9 mouse cellular contexts compared by ENCODE assay signal in the genomic region with DNA sequence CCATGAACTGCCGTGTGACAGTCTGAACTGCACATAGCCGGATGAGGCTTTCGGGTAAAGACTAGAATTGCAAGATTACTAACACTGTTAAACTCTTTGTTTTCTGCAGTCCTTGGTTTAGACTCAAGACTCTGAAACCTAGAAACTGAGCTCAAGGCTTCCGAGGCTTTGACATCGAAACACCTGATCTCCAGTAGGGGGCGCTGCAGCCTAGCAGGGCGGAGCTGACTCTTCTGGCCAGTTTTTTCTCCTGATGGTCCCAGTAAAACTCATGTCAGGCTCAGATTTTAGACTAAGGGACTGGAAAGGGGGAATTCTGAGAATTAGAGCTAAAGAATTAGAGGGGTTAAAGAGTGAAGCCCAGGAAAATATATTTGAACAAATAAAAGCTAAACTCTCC. TPM values are rescaled to one million over a fixed set of nuclear protein-coding genes. Genes with fewer than 3 reads are reported as not detected.
A peak's percentile ranks its signal among the peaks of the same experiment; 100 is the strongest.
DNase-seq lines count a peak whose midpoint lies in the region; ATAC-seq and TF ChIP-seq lines count a peak whose summit lies in the region.
"Had no signal": no experiment of that assay in that cellular context is flagged by ENCODE, and none has a peak within 500 bp of the region (broad histone marks: within the 10 kb centered on the region; RNA-seq: fewer than 3 reads in every experiment).

No protein-coding gene starts in this region.

- peak; percentile 87 for DNase-seq in forebrain, embryonic 11.5 days (ENCODE audit: low spot score)
- DNase-seq in c-Kit-negative CD71-positive TER-119-positive erythroid progenitor cells, embryonic 14.5 days (ENCODE audit: low read depth, low spot score), result peak; percentile 34
- DNase-seq in gastrocnemius, adult 8-10 months (ENCODE audit: low spot score in 2 of 2), result peak; percentile 51 to 57
- DNase-seq in layer of hippocampus, adult 9-10 months (ENCODE audit: low spot score), result peak; percentile 35
- DNase-seq in splenic B cell, adult 2 months (ENCODE audit: low read depth, low spot score), result peak; percentile 57

- no peaks in the 10 kb centered on the region for H3K9me3 ChIP-seq in forebrain, embryonic 11.5 days (ENCODE audit: control insufficient read depth, low read length)
- no peaks in the 10 kb centered on the region for H3K9me3 ChIP-seq in forebrain, embryonic 12.5 days
- H3K9me3 ChIP-seq in ES-Bruce4 (replicated peaks; ENCODE audit: control insufficient read depth, insufficient read depth, low read length, poor library complexity, severe bottlenecking), result no peaks in the 10 kb centered on the region

- no peak overlapping the region for H3K4me2 ChIP-seq in forebrain, embryonic 11.5 days (ENCODE audit: low read depth, low read length, severe bottlenecking)
- no peak overlapping the region for H3K4me2 ChIP-seq in forebrain, embryonic 12.5 days

- WGBS in forebrain, embryonic 11.5 days, result 20% methylated on average over 7 of the region's 7 CpGs
- 21% methylated on average over 7 of the region's 7 CpGs for WGBS in forebrain, embryonic 12.5 days

- no peaks in the 10 kb centered on the region for H3K27me3 ChIP-seq in forebrain, embryonic 11.5 days (ENCODE audit: control insufficient read depth, insufficient read depth, low read length)
- no peaks in the 10 kb centered on the region for H3K27me3 ChIP-seq in forebrain, embryonic 12.5 days
- H3K27me3 ChIP-seq in ES-Bruce4 (ENCODE audit: control insufficient read depth, insufficient read depth, low read length, poor library complexity, severe bottlenecking), result no peaks in the 10 kb centered on the region
- no peaks in the 10 kb centered on the region for H3K27me3 ChIP-seq in splenic B cell, adult 2 months (ENCODE audit: control insufficient read depth, insufficient read depth, low read length, poor library complexity, severe bottlenecking)

- ATAC-seq in forebrain, embryonic 11.5 days (replicated peaks; ENCODE audit: low FRiP score), result no peak
- no peak for ATAC-seq in forebrain, embryonic 12.5 days (ENCODE audit: low FRiP score)
- peak; percentile 67; the same call in 1 of the 2 replicates for ATAC-seq in megakaryocyte-erythroid progenitor cell, adult 5-6 weeks (replicated peaks; ENCODE audit: low FRiP score, low TSS enrichment, poor library complexity, severe bottlenecking)

- TF ChIP-seq EP300 in ES-Bruce4 (IDR thresholded peaks at IDR 0.05; ENCODE audit: insufficient read depth, low read depth, low read length), result no peak

- H3K4me3 ChIP-seq in forebrain, embryonic 11.5 days (ENCODE audit: low read depth, low read length), result no peak overlapping the region
- H3K4me3 ChIP-seq in forebrain, embryonic 12.5 days (replicated peaks), result no peak overlapping the region
- no peak overlapping the region for H3K4me3 ChIP-seq in ES-Bruce4 (ENCODE audit: low read depth, low read length)

- no peaks in the 10 kb centered on the region for H3K4me1 ChIP-seq in forebrain, embryonic 11.5 days (replicated peaks; ENCODE audit: control insufficient read depth, insufficient read depth, low read length)
- no peaks in the 10 kb centered on the region for H3K4me1 ChIP-seq in forebrain, embryonic 12.5 days
- H3K4me1 ChIP-seq in ES-Bruce4 (ENCODE audit: control insufficient read depth, insufficient read depth, low read length), result no peaks in the 10 kb centered on the region

- no peak for TF ChIP-seq POLR2A in ES-Bruce4 (IDR thresholded peaks at IDR 0.05; ENCODE audit: insufficient read depth, low read length)

- no peaks in the 10 kb centered on the region for H3K36me3 ChIP-seq in forebrain, embryonic 11.5 days (ENCODE audit: control insufficient read depth, insufficient read depth, low read length)
- H3K36me3 ChIP-seq in forebrain, embryonic 12.5 days (replicated peaks), result no peaks in the 10 kb centered on the region
- H3K36me3 ChIP-seq in ES-Bruce4 (ENCODE audit: control insufficient read depth, insufficient read depth, low read length, poor library complexity, severe bottlenecking), result no peaks in the 10 kb centered on the region
- no peaks in the 10 kb centered on the region for H3K36me3 ChIP-seq in splenic B cell, adult 2 months (ENCODE audit: control insufficient read depth, insufficient read depth, low read length, poor library complexity, severe bottlenecking)

- H3K9ac ChIP-seq in forebrain, embryonic 11.5 days (ENCODE audit: low read length), result no peak overlapping the region
- H3K9ac ChIP-seq in forebrain, embryonic 12.5 days, result no peak overlapping the region
- no peak overlapping the region for H3K9ac ChIP-seq in ES-Bruce4 (ENCODE audit: low read depth, poor library complexity, severe bottlenecking)

- H3K27ac ChIP-seq in forebrain, embryonic 11.5 days (ENCODE audit: low read depth, low read length), result no peak overlapping the region
- H3K27ac ChIP-seq in forebrain, embryonic 12.5 days, result no peak overlapping the region
- no peak overlapping the region for H3K27ac ChIP-seq in ES-Bruce4 (ENCODE audit: insufficient read depth, low read length)

- TF ChIP-seq CTCF in ES-Bruce4 (IDR thresholded peaks at IDR 0.05; ENCODE audit: low read depth, low read length), result peak; percentile 97

RNA-seq across cellular contexts. Expression of a gene that starts 6.1 kb away (rescaled TPM):
- not detected in 2 replicates for polyA plus RNA-seq in forebrain, embryonic 11.5 days (2014; fragmentation: Nextera tagmentation; extraction: Ambion mirVana)
- not detected in 2 replicates for polyA plus RNA-seq in forebrain, embryonic 12.5 days (2016; fragmentation: Nextera tagmentation; extraction: Ambion mirVana)
- polyA plus RNA-seq in ES-Bruce4 (2011; ENCODE audit: insufficient read depth, insufficient read length, low read depth, missing spikeins), result not detected in 2 replicates
- 1 to 10 TPM in 2 of 4 experiments, under 1 TPM in 2; 0.65 to 2.2 (median 0.90) TPM for total RNA-seq in gastrocnemius, adult 8-10 months (2022)
- not detected in 2 replicates for total RNA-seq in megakaryocyte-erythroid progenitor cell, adult 5-6 weeks (2014; fragmentation: Nextera tagmentation)
- not detected in 2 replicates for total RNA-seq in megakaryocyte-erythroid progenitor cell, adult 5-6 weeks (2017)
- polyA plus RNA-seq: lung, embryonic 16.5 days had no signal

RNA-seq across cellular contexts. Expression of a gene that starts 23.2 kb away (rescaled TPM):
- not detected in 2 replicates for polyA plus RNA-seq in forebrain, embryonic 11.5 days (2014; fragmentation: Nextera tagmentation; extraction: Ambion mirVana)
- not detected in 2 replicates for polyA plus RNA-seq in forebrain, embryonic 12.5 days (2016; fragmentation: Nextera tagmentation; extraction: Ambion mirVana)
- 462 and 483 TPM in 2 replicates for polyA plus RNA-seq in ES-Bruce4 (2011; ENCODE audit: insufficient read depth, insufficient read length, low read depth, missing spikeins)
- total RNA-seq in gastrocnemius, adult 8-10 months (2022), result not detected
- total RNA-seq in megakaryocyte-erythroid progenitor cell, adult 5-6 weeks (2014; fragmentation: Nextera tagmentation), result not detected in 2 replicates
- not detected in 2 replicates for total RNA-seq in megakaryocyte-erythroid progenitor cell, adult 5-6 weeks (2017)
- polyA plus RNA-seq: lung, embryonic 16.5 days had no signal

RNA-seq across cellular contexts. Expression of a gene that starts 28.6 kb away (rescaled TPM):
- 0.27 TPM in 1 of 2 replicates, not detected in the other for polyA plus RNA-seq in forebrain, embryonic 11.5 days (2014; fragmentation: Nextera tagmentation; extraction: Ambion mirVana)
- not detected in 2 replicates for polyA plus RNA-seq in forebrain, embryonic 12.5 days (2016; fragmentation: Nextera tagmentation; extraction: Ambion mirVana)
- 5.8 and 11.9 TPM in 2 replicates for polyA plus RNA-seq in ES-Bruce4 (2011; ENCODE audit: insufficient read depth, insufficient read length, low read depth, missing spikeins)
- 100 to 1,000 TPM in 1 of 4 experiments, 10 to 100 TPM in 3; 84.4 to 106 (median 97.6) TPM for total RNA-seq in gastrocnemius, adult 8-10 months (2022)
- 1.2 TPM in 1 of 2 replicates, not detected in the other for total RNA-seq in megakaryocyte-erythroid progenitor cell, adult 5-6 weeks (2014; fragmentation: Nextera tagmentation)
- 0.72 TPM in 1 of 2 replicates, not detected in the other for total RNA-seq in megakaryocyte-erythroid progenitor cell, adult 5-6 weeks (2017)

RNA-seq across cellular contexts. Expression of a gene that starts 42.8 kb away (rescaled TPM):
- 0.07 and 0.12 TPM in 2 replicates for polyA plus RNA-seq in forebrain, embryonic 11.5 days (2014; fragmentation: Nextera tagmentation; extraction: Ambion mirVana)
- polyA plus RNA-seq in forebrain, embryonic 12.5 days (2016; fragmentation: Nextera tagmentation; extraction: Ambion mirVana), result 0.42 and 0.43 TPM in 2 replicates
- polyA plus RNA-seq in ES-Bruce4 (2011; ENCODE audit: insufficient read depth, insufficient read length, low read depth, missing spikeins), result 1.6 and 3.1 TPM in 2 replicates
- total RNA-seq in gastrocnemius, adult 8-10 months (2022), result under 1 TPM; 0.41 to 0.81 (median 0.64) TPM
- total RNA-seq in megakaryocyte-erythroid progenitor cell, adult 5-6 weeks (2014; fragmentation: Nextera tagmentation), result 0.94 TPM in 1 of 2 replicates, not detected in the other
- 0.88 TPM in 1 of 2 replicates, not detected in the other for total RNA-seq in megakaryocyte-erythroid progenitor cell, adult 5-6 weeks (2017)

RNA-seq across cellular contexts. Expression of a gene that starts 43.1 kb away (rescaled TPM):
- polyA plus RNA-seq in forebrain, embryonic 11.5 days (2014; fragmentation: Nextera tagmentation; extraction: Ambion mirVana), result 0.71 and 1.1 TPM in 2 replicates
- 1.2 and 1.7 TPM in 2 replicates for polyA plus RNA-seq in forebrain, embryonic 12.5 days (2016; fragmentation: Nextera tagmentation; extraction: Ambion mirVana)
- polyA plus RNA-seq in ES-Bruce4 (2011; ENCODE audit: insufficient read depth, insufficient read length, low read depth, missing spikeins), result 17.4 and 18.1 TPM in 2 replicates
- 1 to 10 TPM; 2.6 to 3.2 (median 2.9) TPM for total RNA-seq in gastrocnemius, adult 8-10 months (2022)
- total RNA-seq in megakaryocyte-erythroid progenitor cell, adult 5-6 weeks (2014; fragmentation: Nextera tagmentation), result 3.7 TPM in 1 of 2 replicates, not detected in the other
- 0.66 and 1.0 TPM in 2 replicates for total RNA-seq in megakaryocyte-erythroid progenitor cell, adult 5-6 weeks (2017)

Comparison
In these comparisons a context has a peak if more than half of its experiments do, and no peak if none do; other contexts are left out.
1. DNase-seq: peak in every context shown above with its lines; median percentile 87 in forebrain, embryonic 11.5 days; 57 in splenic B cell, adult 2 months; 54 in gastrocnemius, adult 8-10 months; 35 in layer of hippocampus, adult 9-10 months; 34 in c-Kit-negative CD71-positive TER-119-positive erythroid progenitor cells, embryonic 14.5 days.
2. RNA of a gene that starts 23.2 kb away (polyA plus RNA-seq): 462 to 483 TPM in ES-Bruce4; not detected in forebrain, embryonic 11.5 days and not detected in forebrain, embryonic 12.5 days; every median in the first group is over 100 times any median in the second.